Mouse (Mus musculus) heart, postnatal 25 days (tissue): ENCODE measurements at regions not wholly inside any gene's neighbourhood (a gene's known extent, or its start where the extent isn't known, plus 50 kb on each side); places are given as distances from the start of the nearest gene placed in this dataset.

Source experiments
- DNase-seq: peaks from one replicate; pipeline ENCODE4 v3.0.0; 2022; ENCODE audit warnings: low spot score
- intact Hi-C: fragments of 180-260 bp; cut with DNase I; formaldehyde crosslinking; loops from one replicate; pipeline ENCODE4 v1.15.1; 2025

- intact Hi-C loops: no loop called here
- no peak for DNase-seq
Measured at GRCm38 (mm10) chr15:96944741-96945140, 111.0 kb downstream of the Slc38a4 start.

- intact Hi-C loops: no loop called here
- DNase-seq: no peak
Measured at GRCm38 (mm10) chr15:96942651-96943050, 113.1 kb downstream of the Slc38a4 start.

GRCm38 (mm10) chr15:96938406-96938805 is 117.3 kb downstream of the Slc38a4 start:
- intact Hi-C loops: loop anchor here (5.0 kb wide), 2 partner anchors 271 to 396 kb away; no protein-coding TSS in a partner anchor
- no peak for DNase-seq

- intact Hi-C loops: loop anchor here (5.0 kb wide), 2 partner anchors 270 to 395 kb away; no protein-coding TSS in a partner anchor
- DNase-seq: no peak
Measured at GRCm38 (mm10) chr15:96937623-96938022, 118.1 kb downstream of the Slc38a4 start.

- peak; percentile 69 for DNase-seq
- intact Hi-C loops: loop anchor here (5.0 kb wide), 2 partner anchors 270 to 395 kb away; no protein-coding TSS in a partner anchor
Measured at GRCm38 (mm10) chr15:96936705-96937346, 118.9 kb downstream of the Slc38a4 start.

GRCm38 (mm10) chr15:96936216-96936615 is 119.5 kb downstream of the Slc38a4 start:
- DNase-seq: no peak
- intact Hi-C loops: loop anchor here (5.0 kb wide), 2 partner anchors 269 to 394 kb away; no protein-coding TSS in a partner anchor

- intact Hi-C loops: no loop called here
Measured at GRCm38 (mm10) chr15:96933451-96933850, 122.3 kb downstream of the Slc38a4 start.

GRCm38 (mm10) chr15:96930531-96930930 is 125.2 kb downstream of the Slc38a4 start:
- intact Hi-C loops: no loop called here
- DNase-seq: no peak

More at GRCm38 (mm10) chr15:96933451-96933850, 122.3 kb downstream of the Slc38a4 start:
- no peak for DNase-seq

GRCm38 (mm10) chr15:96929788-96930187 is 126.0 kb downstream of the Slc38a4 start:
- intact Hi-C loops: no loop called here
- no peak for DNase-seq

GRCm38 (mm10) chr15:96928692-96929091 is 127.1 kb downstream of the Slc38a4 start:
- DNase-seq: no peak
- intact Hi-C loops: no loop called here

- DNase-seq: no peak
- intact Hi-C loops: no loop called here
Measured at GRCm38 (mm10) chr15:96927674-96928073, 128.1 kb downstream of the Slc38a4 start.

GRCm38 (mm10) chr15:96926660-96927059 is 129.1 kb downstream of the Slc38a4 start:
- intact Hi-C loops: no loop called here
- no peak for DNase-seq

- DNase-seq: no peak
- intact Hi-C loops: no loop called here
Measured at GRCm38 (mm10) chr15:96916586-96916985, 139.2 kb downstream of the Slc38a4 start.

GRCm38 (mm10) chr15:96915544-96915943 is 140.2 kb downstream of the Slc38a4 start:
- intact Hi-C loops: no loop called here
- DNase-seq: no peak

GRCm38 (mm10) chr15:96914988-96915387 is 140.8 kb downstream of the Slc38a4 start:
- intact Hi-C loops: no loop called here
- DNase-seq: no peak

- DNase-seq: no peak
- intact Hi-C loops: no loop called here
Measured at GRCm38 (mm10) chr15:96905520-96905919, 150.2 kb downstream of the Slc38a4 start.

GRCm38 (mm10) chr15:96903461-96903860 is 152.3 kb downstream of the Slc38a4 start:
- intact Hi-C loops: no loop called here

GRCm38 (mm10) chr15:96902781-96903180 is 153.0 kb downstream of the Slc38a4 start:
- no peak for DNase-seq
- intact Hi-C loops: no loop called here

More at GRCm38 (mm10) chr15:96903461-96903860, 152.3 kb downstream of the Slc38a4 start:
- DNase-seq: no peak

GRCm38 (mm10) chr15:96901616-96902015 is 154.1 kb downstream of the Slc38a4 start:
- intact Hi-C loops: no loop called here
- DNase-seq: no peak

GRCm38 (mm10) chr15:96898285-96898684 is 157.5 kb downstream of the Slc38a4 start:
- DNase-seq: no peak
- intact Hi-C loops: no loop called here

GRCm38 (mm10) chr15:96884901-96885300 is 170.9 kb downstream of the Slc38a4 start:
- DNase-seq: no peak
- intact Hi-C loops: no loop called here

- no peak for DNase-seq
- intact Hi-C loops: no loop called here
Measured at GRCm38 (mm10) chr15:96883754-96884153, 172.0 kb downstream of the Slc38a4 start.
